Mouse (Mus musculus): ENCODE data around the gene Misp. TPM values are rescaled to one million over a fixed set of nuclear protein-coding genes. Genes with fewer than 3 reads are reported as not detected.

Misp gene
- polyA plus RNA-seq, 1 experiment, result not detected

- 69% methylated on average over 11 of the region's 11 CpGs for WGBS
- H3K4me1 ChIP-seq (ENCODE audit: control insufficient read depth, insufficient read depth, low read length), result peaks cover 8% of the 10 kb centered on the region
- H3K4me3 ChIP-seq (replicated peaks; ENCODE audit: control insufficient read depth, low read depth, low read length), result no peak overlapping the region
- TF ChIP-seq POLR2A (IDR thresholded peaks at IDR 0.05; ENCODE audit: borderline replicate concordance, control insufficient read depth, low read depth, low read length), result no peak
- TF ChIP-seq CTCF (IDR thresholded peaks at IDR 0.05; ENCODE audit: control insufficient read depth, insufficient read depth, low read length), result no peak
- no peak overlapping the region for H3K27ac ChIP-seq (ENCODE audit: control insufficient read depth, insufficient read depth, low read depth, low read length, poor library complexity)
Observed at GRCm38 (mm10) chr10:79859116-79859515, 38.3 kb downstream of the Misp start.

GRCm38 (mm10) chr10:79860079-79860911 lies 39.5 kb downstream of the Misp start:
- peaks cover 8% of the 10 kb centered on the region for H3K4me1 ChIP-seq (ENCODE audit: control insufficient read depth, insufficient read depth, low read length)
- H3K4me3 ChIP-seq (replicated peaks; ENCODE audit: control insufficient read depth, low read depth, low read length), result no peak overlapping the region
- 92% methylated on average over 26 of the region's 26 CpGs for WGBS
- no peak overlapping the region for H3K27ac ChIP-seq (ENCODE audit: control insufficient read depth, insufficient read depth, low read depth, low read length, poor library complexity)
- TF ChIP-seq CTCF (IDR thresholded peaks at IDR 0.05; ENCODE audit: control insufficient read depth, insufficient read depth, low read length), result no peak
- TF ChIP-seq POLR2A (IDR thresholded peaks at IDR 0.05; ENCODE audit: borderline replicate concordance, control insufficient read depth, low read depth, low read length), result no peak

- Histone ChIP-seq H3K4me1 (ENCODE audit: control insufficient read depth, insufficient read depth, low read length) (peaks cover 8% of the 10 kb centered on the region), H3K4me3 (replicated peaks; ENCODE audit: control insufficient read depth, low read depth, low read length) (no peak overlapping the region), H3K27ac (ENCODE audit: control insufficient read depth, insufficient read depth, low read depth, low read length, poor library complexity) (no peak overlapping the region)
- TF ChIP-seq CTCF (IDR thresholded peaks at IDR 0.05; ENCODE audit: control insufficient read depth, insufficient read depth, low read length), result no peak
- 0 out of 2 replicates have a peak, but pooled peaks have one; percentile 19 for TF ChIP-seq POLR2A (IDR thresholded peaks at IDR 0.05; ENCODE audit: borderline replicate concordance, control insufficient read depth, low read depth, low read length)
- 83% methylated on average over 25 of the region's 25 CpGs for WGBS
Observed at GRCm38 (mm10) chr10:79861230-79862048, 40.6 kb downstream of the Misp start.

- peaks cover 4% of the 10 kb centered on the region for H3K4me1 ChIP-seq (ENCODE audit: control insufficient read depth, insufficient read depth, low read length)
- no peak for TF ChIP-seq POLR2A (IDR thresholded peaks at IDR 0.05; ENCODE audit: borderline replicate concordance, control insufficient read depth, low read depth, low read length)
- TF ChIP-seq CTCF (IDR thresholded peaks at IDR 0.05; ENCODE audit: control insufficient read depth, insufficient read depth, low read length), result no peak
- H3K27ac ChIP-seq (ENCODE audit: control insufficient read depth, insufficient read depth, low read depth, low read length, poor library complexity), result no peak overlapping the region
- 88% methylated on average over 23 of the region's 23 CpGs for WGBS
- H3K4me3 ChIP-seq (replicated peaks; ENCODE audit: control insufficient read depth, low read depth, low read length), result no peak overlapping the region
Observed at GRCm38 (mm10) chr10:79862049-79862788, 41.4 kb downstream of the Misp start.

GRCm38 (mm10) chr10:79862925-79863324 lies 42.1 kb downstream of the Misp start:
- WGBS, result 73% methylated on average over 10 of the region's 10 CpGs
- no peaks in the 10 kb centered on the region; the same call in 1 of the 2 replicates for H3K4me1 ChIP-seq (ENCODE audit: control insufficient read depth, insufficient read depth, low read length)
- TF ChIP-seq CTCF (IDR thresholded peaks at IDR 0.05; ENCODE audit: control insufficient read depth, insufficient read depth, low read length) (no peak), POLR2A (IDR thresholded peaks at IDR 0.05; ENCODE audit: borderline replicate concordance, control insufficient read depth, low read depth, low read length) (no peak)
- H3K27ac ChIP-seq (ENCODE audit: control insufficient read depth, insufficient read depth, low read depth, low read length, poor library complexity), result no peak overlapping the region
- H3K4me3 ChIP-seq (replicated peaks; ENCODE audit: control insufficient read depth, low read depth, low read length), result no peak overlapping the region

- Histone ChIP-seq H3K4me3 (replicated peaks; ENCODE audit: control insufficient read depth, low read depth, low read length) (no peak overlapping the region), H3K27ac (ENCODE audit: control insufficient read depth, insufficient read depth, low read depth, low read length, poor library complexity) (no peak overlapping the region), H3K4me1 (ENCODE audit: control insufficient read depth, insufficient read depth, low read length) (no peaks in the 10 kb centered on the region)
- 68% methylated on average over 10 of the region's 10 CpGs for WGBS
- TF ChIP-seq POLR2A (IDR thresholded peaks at IDR 0.05; ENCODE audit: borderline replicate concordance, control insufficient read depth, low read depth, low read length) (no peak), CTCF (IDR thresholded peaks at IDR 0.05; ENCODE audit: control insufficient read depth, insufficient read depth, low read length) (no peak)
Observed at GRCm38 (mm10) chr10:79864351-79865188, 43.8 kb downstream of the Misp start.

GRCm38 (mm10) chr10:79865189-79865601 lies 44.4 kb downstream of the Misp start:
- no peak overlapping the region for H3K27ac ChIP-seq (ENCODE audit: control insufficient read depth, insufficient read depth, low read depth, low read length, poor library complexity)
- 75% methylated on average over 12 of the region's 12 CpGs for WGBS
- H3K4me1 ChIP-seq (ENCODE audit: control insufficient read depth, insufficient read depth, low read length), result no peaks in the 10 kb centered on the region

More at GRCm38 (mm10) chr10:79865189-79865601, 44.4 kb downstream of the Misp start:
- peak; percentile 8; the same call in 1 of the 2 replicates for TF ChIP-seq POLR2A (IDR thresholded peaks at IDR 0.05; ENCODE audit: borderline replicate concordance, control insufficient read depth, low read depth, low read length)
- no peak for TF ChIP-seq CTCF (IDR thresholded peaks at IDR 0.05; ENCODE audit: control insufficient read depth, insufficient read depth, low read length)
- H3K4me3 ChIP-seq (replicated peaks; ENCODE audit: control insufficient read depth, low read depth, low read length), result no peak overlapping the region
